Mouse (Mus musculus) stomach, postnatal 0 days (tissue): ENCODE results near the gene Bmpr1a.

Experiments
- CTCF ChIP-seq: IDR thresholded peaks from 2 replicates; pipeline ENCODE4 v1.5.1; 2016; ENCODE audit warnings: antibody characterized with exemption, low read depth, mild to moderate bottlenecking, moderate library complexity
- EP300 ChIP-seq: optimal IDR thresholded peaks from 2 replicates; pipeline ENCODE3; 2016; ENCODE audit warnings: antibody characterized with exemption

GRCm38 (mm10) chr14:34528804-34529203 is 25.7 kb upstream of the Bmpr1a start:
- TF ChIP-seq CTCF: no peak
- TF ChIP-seq EP300: no peak
